Mouse (Mus musculus): ENCODE results near the gene Hmgb1.

DNA sequence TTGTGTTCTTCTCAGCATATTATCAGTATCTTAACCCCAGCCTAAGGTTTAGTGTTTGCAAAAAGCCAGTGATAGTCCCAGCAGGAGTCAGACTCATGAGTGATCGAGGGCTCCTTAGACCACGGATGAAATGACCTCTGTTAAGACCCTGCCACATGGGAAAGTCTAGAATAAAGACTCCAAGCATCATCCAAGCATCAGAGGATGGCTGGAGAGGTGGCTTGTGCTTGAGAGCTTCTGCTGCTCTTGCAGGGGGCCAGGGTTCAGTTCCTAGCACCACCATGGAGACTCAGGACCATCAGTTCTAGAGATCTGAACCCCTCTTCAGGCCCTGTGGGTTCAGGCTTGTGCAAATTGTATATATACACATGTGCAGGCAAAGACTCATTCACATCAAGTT lies 16.2 kb downstream of the Hmgb1 start:
- TF ChIP-seq CTCF (IDR thresholded peaks at IDR 0.05; ENCODE audit: borderline replicate concordance, insufficient read depth, low read depth, low read length) (no peak), POLR2A (IDR thresholded peaks at IDR 0.05; ENCODE audit: borderline replicate concordance, insufficient read depth, low read length) (no peak)
